Comparison of ENCODE assay signal across 8 mouse cellular contexts in the genomic region with DNA sequence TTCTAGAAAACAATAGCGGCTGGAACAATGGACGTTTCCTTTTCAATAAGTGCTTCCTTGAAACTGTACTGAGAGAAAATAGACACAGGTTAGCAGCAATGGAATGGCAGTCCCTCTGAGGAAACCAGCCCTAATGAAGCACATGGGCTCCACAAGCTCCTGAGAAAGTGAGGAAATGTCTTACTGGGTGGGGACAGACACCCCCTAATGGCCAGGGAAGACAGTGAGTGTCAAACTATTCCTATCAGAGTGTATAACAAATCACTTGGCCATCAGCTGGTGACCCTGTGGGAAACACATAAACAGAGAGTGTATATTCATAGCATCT.
DNase-seq lines count a peak whose midpoint lies in the region; ATAC-seq and TF ChIP-seq lines count a peak whose summit lies in the region.

No protein-coding gene starts in this region.

- peaks cover 13% of the 10 kb centered on the region for H3K4me1 ChIP-seq in E14TG2a.4 (replicated peaks; ENCODE audit: low read depth, low read length)
- no peaks in the 10 kb centered on the region for H3K4me1 ChIP-seq in heart, postnatal 0 days (ENCODE audit: control insufficient read depth, insufficient read depth)
- no peaks in the 10 kb centered on the region for H3K4me1 ChIP-seq in stomach, postnatal 0 days (replicated peaks; ENCODE audit: control insufficient read depth, insufficient read depth)

- no peaks in the 10 kb centered on the region for H3K36me3 ChIP-seq in E14TG2a.4 (ENCODE audit: insufficient read depth, low read length)
- H3K36me3 ChIP-seq in heart, postnatal 0 days (replicated peaks; ENCODE audit: control insufficient read depth, insufficient read depth, low read length) = no peaks in the 10 kb centered on the region
- no peaks in the 10 kb centered on the region for H3K36me3 ChIP-seq in stomach, postnatal 0 days (ENCODE audit: control insufficient read depth, insufficient read depth, low read length)

- H3K9ac ChIP-seq in heart, postnatal 0 days (replicated peaks; ENCODE audit: low read depth, low read length) = no peak overlapping the region
- no peak overlapping the region for H3K9ac ChIP-seq in stomach, postnatal 0 days (ENCODE audit: low read length)

- peak; percentile 60 for DNase-seq in embryo, embryonic 10 days (ENCODE audit: low spot score)
- peak; percentile 41 for DNase-seq in heart, postnatal 0 days (ENCODE audit: low spot score)
- peak; percentile 14 to 35 for DNase-seq in kidney, postnatal 4 days
- no peak for DNase-seq in stomach, postnatal 0 days (ENCODE audit: low spot score)
- DNase-seq in ovary, postnatal 36 days (ENCODE audit: low spot score) = no peak
- no peak for DNase-seq in urinary bladder, postnatal 10 days (ENCODE audit: low spot score)
- no peak for DNase-seq in cerebellum, adult 11-12 months

- TF ChIP-seq EP300 in heart, postnatal 0 days (IDR thresholded peaks at IDR 0.05; ENCODE audit: low read depth) = peak; percentile 17; the same call in 1 of the 2 replicates
- TF ChIP-seq EP300 in stomach, postnatal 0 days (optimal IDR thresholded peaks at IDR 0.05) = no peak

- no peaks in the 10 kb centered on the region for H3K27me3 ChIP-seq in E14TG2a.4 (ENCODE audit: insufficient read depth, low read length)
- H3K27me3 ChIP-seq in heart, postnatal 0 days (ENCODE audit: control insufficient read depth, insufficient read depth, low read length) = no peaks in the 10 kb centered on the region
- no peaks in the 10 kb centered on the region for H3K27me3 ChIP-seq in stomach, postnatal 0 days (ENCODE audit: control insufficient read depth, insufficient read depth, low read length)

- H3K9me3 ChIP-seq in E14TG2a.4 (ENCODE audit: low read length) = no peaks in the 10 kb centered on the region
- H3K9me3 ChIP-seq in heart, postnatal 0 days (replicated peaks; ENCODE audit: control insufficient read depth, low read length) = no peaks in the 10 kb centered on the region
- H3K9me3 ChIP-seq in stomach, postnatal 0 days (ENCODE audit: control insufficient read depth, low read length) = no peaks in the 10 kb centered on the region

- ATAC-seq in heart, postnatal 0 days (ENCODE audit: insufficient read depth, low read depth) = peak; percentile 83
- ATAC-seq in stomach, postnatal 0 days (ENCODE audit: low FRiP score, low TSS enrichment) = no peak

- 40% methylated on average over 2 of the region's 2 CpGs for WGBS in heart, postnatal 0 days
- 56% methylated on average over 2 of the region's 2 CpGs for WGBS in stomach, postnatal 0 days

- no peak overlapping the region for H3K4me2 ChIP-seq in heart, postnatal 0 days (ENCODE audit: low read depth, low read length)
- H3K4me2 ChIP-seq in stomach, postnatal 0 days (replicated peaks; ENCODE audit: low read depth) = no peak overlapping the region

- H3K4me3 ChIP-seq in E14TG2a.4 (replicated peaks; ENCODE audit: low read length) = no peak overlapping the region
- H3K4me3 ChIP-seq in heart, postnatal 0 days (ENCODE audit: low read depth, low read length) = no peak overlapping the region
- H3K4me3 ChIP-seq in stomach, postnatal 0 days (ENCODE audit: low read depth, low read length) = no peak overlapping the region

- TF ChIP-seq CTCF in E14TG2a.4 (conservative IDR thresholded peaks at IDR 0.05; ENCODE audit: low read length) = 0 out of 2 replicates have a peak, but pooled peaks have one; percentile 9
- TF ChIP-seq CTCF in heart, postnatal 0 days (IDR thresholded peaks at IDR 0.05; ENCODE audit: low read depth) = peak; percentile 37
- peak; percentile 57 for TF ChIP-seq CTCF in stomach, postnatal 0 days (IDR thresholded peaks at IDR 0.05; ENCODE audit: low read depth)

- H3K27ac ChIP-seq in heart, postnatal 0 days (ENCODE audit: low read depth) = peak overlapping the region; percentile 76
- H3K27ac ChIP-seq in stomach, postnatal 0 days (replicated peaks) = no peak overlapping the region

Comparison
In these comparisons a context has a peak if more than half of its experiments do, and no peak if none do; other contexts are left out.
1. DNase-seq: peak in embryo, embryonic 10 days (single experiment), heart, postnatal 0 days (single experiment) and kidney, postnatal 4 days (2 of 2); none in stomach, postnatal 0 days (single experiment), ovary, postnatal 36 days (single experiment), urinary bladder, postnatal 10 days (single experiment) and cerebellum, adult 11-12 months (single experiment).
2. Peak in every context shown above with its lines, with median percentiles within 50 percentile points of each other: CTCF ChIP-seq.